Comparison of ENCODE assay signal across 8 mouse cellular contexts in the genomic region with DNA sequence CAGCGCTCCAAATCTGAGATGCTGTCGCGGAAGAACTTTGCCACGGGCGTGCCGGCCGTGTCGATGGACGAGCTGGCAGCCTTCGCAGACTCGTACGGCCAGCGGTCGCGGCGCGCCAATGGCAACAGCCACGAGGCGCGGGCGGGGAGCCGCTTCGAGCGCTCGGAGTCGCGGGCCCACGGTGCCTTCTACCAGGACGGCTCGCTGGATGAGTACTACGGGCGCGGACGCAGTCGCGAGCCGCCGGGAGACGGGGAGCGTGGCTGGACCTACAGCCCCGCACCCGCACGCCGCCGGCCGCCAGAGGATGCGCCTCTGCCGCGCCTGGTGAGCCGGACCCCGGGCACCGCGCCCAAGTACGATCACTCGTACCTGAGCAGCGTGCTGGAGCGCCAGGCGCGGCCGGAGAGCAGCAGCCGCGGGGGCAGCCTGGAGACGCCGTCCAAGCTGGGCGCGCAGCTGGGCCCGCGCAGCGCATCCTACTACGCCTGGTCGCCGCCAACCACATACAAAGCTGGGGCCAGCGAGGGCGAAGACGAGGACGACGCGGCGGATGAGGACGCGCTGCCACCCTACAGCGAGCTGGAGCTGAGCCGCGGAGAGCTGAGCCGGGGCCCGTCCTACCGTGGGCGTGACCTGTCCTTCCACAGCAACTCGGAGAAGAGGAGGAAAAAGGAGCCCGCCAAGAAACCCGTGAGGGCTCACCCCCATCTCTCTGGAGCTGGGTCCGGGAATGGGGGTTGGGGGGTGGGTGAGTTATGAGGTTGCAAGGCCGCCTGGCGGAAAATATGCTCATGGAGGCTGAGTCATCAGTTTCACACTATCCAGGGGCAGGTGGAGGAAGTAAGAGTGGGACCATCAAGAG. TPM values are rescaled to one million over a fixed set of nuclear protein-coding genes. Genes with fewer than 3 reads are reported as not detected.
DNase-seq lines count a peak whose midpoint lies in the region; ATAC-seq and TF ChIP-seq lines count a peak whose summit lies in the region.

No protein-coding gene starts in this region.

- peaks cover 6% of the 10 kb centered on the region; the same call in 1 of the 2 replicates for H3K4me1 ChIP-seq in cerebellum, adult 2 months (ENCODE audit: control insufficient read depth, insufficient read depth, low read length)
- H3K4me1 ChIP-seq in forebrain, embryonic 10.5 days, result peaks cover 25% of the 10 kb centered on the region
- peaks cover 3% of the 10 kb centered on the region; the same call in 1 of the 2 replicates for H3K4me1 ChIP-seq in hindbrain, postnatal 0 days (ENCODE audit: insufficient read depth, low read length)
- H3K4me1 ChIP-seq in lung, embryonic 15.5 days, result peaks cover 13% of the 10 kb centered on the region

- peak; percentile 71 for ATAC-seq in hindbrain, postnatal 0 days
- ATAC-seq in lung, embryonic 15.5 days (ENCODE audit: borderline replicate concordance, extremely low read depth, low FRiP score, low TSS enrichment), result peak; percentile 84
- ATAC-seq in monocyte, adult 5-6 weeks (replicated peaks; ENCODE audit: insufficient number of reproducible peaks, low FRiP score, low TSS enrichment, poor library complexity, severe bottlenecking), result no peak

- 3% methylated on average over 94 of the region's 94 CpGs for WGBS in cerebellum, adult 2 months
- WGBS in forebrain, embryonic 10.5 days, result 1% methylated on average over 94 of the region's 94 CpGs
- 1% methylated on average over 84 of the region's 94 CpGs for WGBS in hindbrain, postnatal 0 days
- WGBS in lung, embryonic 15.5 days, result under 1% methylated on average over 73 of the region's 94 CpGs

- H3K4me2 ChIP-seq in hindbrain, postnatal 0 days (ENCODE audit: low read depth, low read length), result peak overlapping the region; percentile 82
- H3K4me2 ChIP-seq in lung, embryonic 15.5 days, result peak overlapping the region; percentile 90

- H3K27me3 ChIP-seq in cerebellum, adult 2 months (ENCODE audit: control insufficient read depth, insufficient read depth, low read length), result peaks cover 2% of the 10 kb centered on the region; the same call in 1 of the 2 replicates
- peaks cover 42% of the 10 kb centered on the region for H3K27me3 ChIP-seq in forebrain, embryonic 10.5 days (ENCODE audit: poor library complexity, severe bottlenecking)
- 0 out of 2 replicates have a peak, but pooled peaks cover 6% of the 10 kb centered on the region for H3K27me3 ChIP-seq in hindbrain, postnatal 0 days (ENCODE audit: insufficient read depth, low read length)
- H3K27me3 ChIP-seq in lung, embryonic 15.5 days, result peaks cover 33% of the 10 kb centered on the region

- TF ChIP-seq POLR2A in cerebellum, adult 2 months (IDR thresholded peaks at IDR 0.05; ENCODE audit: borderline replicate concordance, insufficient read depth, low read length), result no peak

- H3K9ac ChIP-seq in hindbrain, postnatal 0 days (replicated peaks; ENCODE audit: low read length), result peak overlapping the region; percentile 52
- peak overlapping the region; percentile 10; the same call in 1 of the 2 replicates for H3K9ac ChIP-seq in lung, embryonic 15.5 days

- DNase-seq in cerebellum, adult 2 months, result peak; percentile 40 to 51
- no peak for DNase-seq in cerebellum, adult 11 months
- peak; percentile 45 for DNase-seq in adrenal gland, postnatal 10 days
- DNase-seq in forebrain, embryonic 10.5 days (ENCODE audit: extremely low spot score, low spot score), result peak; percentile 57
- DNase-seq in hindbrain, postnatal 0 days (ENCODE audit: low spot score), result peak; percentile 65
- DNase-seq in retina, embryonic 14.5 days (ENCODE audit: low spot score), result peak; percentile 65

- no peak for TF ChIP-seq CTCF in cerebellum, adult 2 months (IDR thresholded peaks at IDR 0.05; ENCODE audit: borderline replicate concordance, insufficient read depth, low read depth, low read length)
- TF ChIP-seq CTCF in hindbrain, postnatal 0 days (IDR thresholded peaks at IDR 0.05; ENCODE audit: low read depth), result peak; percentile 48

- H3K4me3 ChIP-seq in cerebellum, adult 2 months (replicated peaks; ENCODE audit: insufficient read depth, low read depth, low read length), result peak overlapping the region; percentile 54
- peak overlapping the region; percentile 59 for H3K4me3 ChIP-seq in forebrain, embryonic 10.5 days
- H3K4me3 ChIP-seq in hindbrain, postnatal 0 days (ENCODE audit: low read length), result peak overlapping the region; percentile 46
- peak overlapping the region; percentile 47 for H3K4me3 ChIP-seq in lung, embryonic 15.5 days

- H3K27ac ChIP-seq in cerebellum, adult 2 months (ENCODE audit: insufficient read depth, low read length), result no peak overlapping the region
- peak overlapping the region; percentile 88 for H3K27ac ChIP-seq in forebrain, embryonic 10.5 days
- H3K27ac ChIP-seq in hindbrain, postnatal 0 days, result no peak overlapping the region; the same call in 1 of the 2 replicates
- no peak overlapping the region for H3K27ac ChIP-seq in lung, embryonic 15.5 days

- no peaks in the 10 kb centered on the region for H3K9me3 ChIP-seq in forebrain, embryonic 10.5 days
- no peaks in the 10 kb centered on the region for H3K9me3 ChIP-seq in hindbrain, postnatal 0 days (ENCODE audit: low read length)
- no peaks in the 10 kb centered on the region for H3K9me3 ChIP-seq in lung, embryonic 15.5 days

- H3K36me3 ChIP-seq in forebrain, embryonic 10.5 days (replicated peaks), result peaks cover 78% of the 10 kb centered on the region
- H3K36me3 ChIP-seq in hindbrain, postnatal 0 days (ENCODE audit: insufficient read depth, low read length), result no peaks in the 10 kb centered on the region
- no peaks in the 10 kb centered on the region for H3K36me3 ChIP-seq in lung, embryonic 15.5 days

RNA-seq across cellular contexts. Expression of gene Ildr2, which starts 55.1 kb away (rescaled TPM):
- polyA plus RNA-seq in cerebellum, adult 2 months (2012; rRNA removed), result 3.4 TPM in 2 replicates
- total RNA-seq in adrenal gland, postnatal 10 days (2021), result 1 to 10 TPM; 3.4 to 3.5 TPM
- polyA plus RNA-seq in forebrain, embryonic 10.5 days (2016; fragmentation: Nextera tagmentation; extraction: Ambion mirVana), result 7.7 and 8.3 TPM in 2 replicates
- 23.0 and 25.8 TPM in 2 replicates for total RNA-seq in hindbrain, postnatal 0 days (2014; rRNA removed)
- 5.3 and 5.9 TPM in 2 replicates for polyA plus RNA-seq in hindbrain, postnatal 0 days (2015; fragmentation: Nextera tagmentation; extraction: Ambion mirVana)
- 1.2 and 1.3 TPM in 2 replicates for polyA plus RNA-seq in lung, embryonic 15.5 days (2015; fragmentation: Nextera tagmentation; extraction: Ambion mirVana)
- total RNA-seq in monocyte, adult 5-6 weeks (2017), result 0.10 TPM in 1 of 3 replicates, not detected in the others
